Mouse (Mus musculus): ENCODE measurements around the gene Fam78b.
A peak's percentile ranks its signal among the peaks of the same experiment; 100 is the strongest.

Gene Fam78b

GRCm38 (mm10) chr1:167098741-167099140, 97.5 kb downstream of the Fam78b start:
- peak; percentile 75 for DNase-seq

GRCm38 (mm10) chr1:167102046-167102445, 100.8 kb downstream of the Fam78b start:
- DNase-seq: no peak

GRCm38 (mm10) chr1:167102566-167102965, 101.3 kb downstream of the Fam78b start:
- DNase-seq: no peak

- DNase-seq: no peak
Observed at GRCm38 (mm10) chr1:167104956-167105626, 103.9 kb downstream of the Fam78b start.

GRCm38 (mm10) chr1:167105916-167106315, 104.7 kb downstream of the Fam78b start:
- DNase-seq: no peak

GRCm38 (mm10) chr1:167108973-167109509, 107.8 kb downstream of the Fam78b start:
- no peak for DNase-seq

- DNase-seq: no peak
Observed at GRCm38 (mm10) chr1:167114363-167115050, 113.3 kb downstream of the Fam78b start.

- no peak for DNase-seq
Observed at GRCm38 (mm10) chr1:167115121-167115520, 113.9 kb downstream of the Fam78b start.

- DNase-seq: no peak
Observed at GRCm38 (mm10) chr1:167116733-167117132, 115.5 kb downstream of the Fam78b start.

- DNase-seq: no peak
Observed at GRCm38 (mm10) chr1:167118971-167119370, 117.8 kb downstream of the Fam78b start.

GRCm38 (mm10) chr1:167119439-167119838, 118.2 kb downstream of the Fam78b start:
- DNase-seq: no peak

- DNase-seq: no peak
Observed at GRCm38 (mm10) chr1:167122436-167122835, 121.2 kb downstream of the Fam78b start.

GRCm38 (mm10) chr1:167123551-167123950, 122.3 kb downstream of the Fam78b start:
- no peak for DNase-seq

- no peak for DNase-seq
Observed at GRCm38 (mm10) chr1:167125870-167126269, 124.7 kb downstream of the Fam78b start.

GRCm38 (mm10) chr1:167126292-167126691, 125.1 kb downstream of the Fam78b start:
- no peak for DNase-seq

GRCm38 (mm10) chr1:167135748-167136147, 134.5 kb downstream of the Fam78b start:
- no peak for DNase-seq

Measured in cerebellum, adult 11 months (tissue).